Mouse (Mus musculus): ENCODE results near the gene Mical2.

- TF ChIP-seq MAZ (IDR thresholded peaks at IDR 0.05; ENCODE audit: low read depth, low read length) (no peak), ZKSCAN1 (IDR thresholded peaks at IDR 0.05; ENCODE audit: borderline replicate concordance, low read depth, low read length) (no peak)
These were observed 35.5 kb downstream of the Mical2 start for GRCm38 (mm10) chr7:112261121-112261520.

All from CH12.LX (cell line).